Mouse (Mus musculus): ENCODE measurements at regions not wholly inside any gene's neighbourhood (a gene's known extent, or its start where the extent isn't known, plus 50 kb on each side); places are given as distances from the start of the nearest gene placed in this dataset.

DNA sequence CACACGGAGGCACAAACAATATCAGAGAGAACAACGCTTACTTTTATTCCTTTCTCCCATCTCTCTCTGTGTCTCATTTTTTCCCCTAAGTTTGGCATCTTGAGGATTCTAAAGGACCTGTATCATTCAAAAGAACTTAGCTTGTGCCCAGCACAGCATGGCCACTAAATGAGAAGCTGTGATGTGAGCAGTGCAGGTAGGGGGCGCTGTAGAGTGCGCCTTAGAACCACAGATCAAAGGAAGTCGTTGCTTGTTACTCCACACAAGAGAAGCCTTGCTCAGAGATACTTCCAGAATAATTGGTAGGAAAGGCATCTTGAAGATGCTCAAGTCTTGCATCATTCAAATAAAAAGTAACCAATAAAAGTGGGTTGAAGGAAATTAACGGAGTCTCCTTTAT lies 90.4 kb upstream of the Col1a2 start:
- H3K36me3 ChIP-seq (replicated peaks in 1 of 2; ENCODE audit: control insufficient read depth in 1 of 2, insufficient read depth in 1 of 2, low read length in 1 of 2), result no peaks in the 10 kb centered on the region
- H3K79me2 ChIP-seq (replicated peaks; ENCODE audit: control insufficient read depth, extremely low read depth, insufficient read depth, poor library complexity, severe bottlenecking), result no peaks in the 10 kb centered on the region
- dilution Hi-C loops (cut with MboI; ENCODE audit: extremely low pct_ligation_motif_present, extremely low pct_unique_long_range_greater_than_20kb, low sequenced_read_pairs), result no loop called here
- no peak overlapping the region for H3K4me3 ChIP-seq (replicated peaks in 1 of 3; ENCODE audit: low read depth in 2 of 3, low read length in 2 of 3, poor library complexity in 1 of 3)
- no peak overlapping the region for H3K4me2 ChIP-seq (ENCODE audit: insufficient read depth, low read depth, poor library complexity, severe bottlenecking)
- no peak overlapping the region for H3K9ac ChIP-seq (ENCODE audit: insufficient read depth, low read depth)
- H3K9me3 ChIP-seq (replicated peaks; ENCODE audit: low read length), result no peaks in the 10 kb centered on the region
- no peak overlapping the region for H3K27ac ChIP-seq (ENCODE audit: insufficient read depth, low read depth)
- TF ChIP-seq SMC3 (IDR thresholded peaks at IDR 0.05; ENCODE audit: low read depth, low read length) (peak; percentile 61), RAD21 (IDR thresholded peaks at IDR 0.05; ENCODE audit: low read depth, low read length) (peak; percentile 51), EP300 (IDR thresholded peaks at IDR 0.05; ENCODE audit: low read length) (no peak), MEF2A (IDR thresholded peaks at IDR 0.05; ENCODE audit: borderline replicate concordance, low read depth, low read length) (no peak), ZMIZ1 (IDR thresholded peaks at IDR 0.05; ENCODE audit: low read depth, low read length) (no peak), CTCF (conservative IDR thresholded peaks at IDR 0.05 in 1 of 2, IDR thresholded peaks at IDR 0.05 in 1 of 2; ENCODE audit: low read depth in 2 of 2, low read length in 2 of 2) (peak; percentile 81 to 82), MAFK (IDR thresholded peaks at IDR 0.05; ENCODE audit: insufficient replicate concordance, low read length) (no peak), POLR2AphosphoS2 (IDR thresholded peaks at IDR 0.05; ENCODE audit: low read depth, low read length) (no peak), IRF4 (IDR thresholded peaks at IDR 0.05; ENCODE audit: low read depth, low read length) (no peak)
- peak; percentile 78 for DNase-seq (ENCODE audit: extremely low read depth)
- in situ Hi-C loops (cut with MboI; ENCODE audit: low pct_ligation_motif_present, low pct_unique_long_range_greater_than_20kb, low sequenced_read_pairs), result loop anchor here (10.0 kb wide), 1 partner anchor 131 kb away; no protein-coding TSS in a partner anchor
- H3K27me3 ChIP-seq (replicated peaks), result no peaks in the 10 kb centered on the region
- H3K4me1 ChIP-seq (ENCODE audit: control insufficient read depth in 1 of 2, insufficient read depth in 2 of 2), result no peaks in the 10 kb centered on the region

DNA sequence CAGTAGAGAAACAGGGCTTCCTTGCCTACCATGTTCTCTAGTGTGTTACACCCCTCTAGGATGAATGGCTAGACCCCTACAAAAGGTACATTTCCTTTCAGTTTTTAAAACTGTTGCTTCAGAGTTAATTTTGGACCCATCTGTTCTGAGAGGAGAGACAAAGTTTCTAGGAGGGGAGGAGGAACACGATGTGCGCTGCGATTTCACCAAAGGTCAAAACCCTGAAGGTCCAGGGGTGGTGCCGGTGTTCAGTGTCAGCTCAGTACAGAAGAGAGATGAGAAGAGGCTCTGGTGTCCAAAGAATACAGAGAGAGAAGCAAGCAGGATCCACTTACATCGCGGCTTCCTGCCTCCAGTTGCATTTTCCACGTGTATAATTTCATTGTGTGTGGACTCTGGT lies 89.4 kb upstream of the Col1a2 start:
- Histone ChIP-seq H3K27ac (ENCODE audit: insufficient read depth, low read depth) (no peak overlapping the region), H3K27me3 (replicated peaks) (no peaks in the 10 kb centered on the region), H3K4me1 (ENCODE audit: control insufficient read depth in 1 of 2, insufficient read depth in 2 of 2) (peaks cover 0 to 3% of the 10 kb centered on the region in 2 experiments; a peak in 1 of 4 replicates), H3K4me3 (replicated peaks in 1 of 3; ENCODE audit: low read depth in 2 of 3, low read length in 2 of 3, poor library complexity in 1 of 3) (no peak overlapping the region), H3K79me2 (replicated peaks; ENCODE audit: control insufficient read depth, extremely low read depth, insufficient read depth, poor library complexity, severe bottlenecking) (no peaks in the 10 kb centered on the region), H3K36me3 (replicated peaks in 1 of 2; ENCODE audit: control insufficient read depth in 1 of 2, insufficient read depth in 1 of 2, low read length in 1 of 2) (no peaks in the 10 kb centered on the region), H3K9ac (ENCODE audit: insufficient read depth, low read depth) (no peak overlapping the region), H3K9me3 (replicated peaks; ENCODE audit: low read length) (no peaks in the 10 kb centered on the region), H3K4me2 (ENCODE audit: insufficient read depth, low read depth, poor library complexity, severe bottlenecking) (no peak overlapping the region)
- DNase-seq (ENCODE audit: extremely low read depth), result no peak
- dilution Hi-C loops (cut with MboI; ENCODE audit: extremely low pct_ligation_motif_present, extremely low pct_unique_long_range_greater_than_20kb, low sequenced_read_pairs), result no loop called here
- in situ Hi-C loops (cut with MboI; ENCODE audit: low pct_ligation_motif_present, low pct_unique_long_range_greater_than_20kb, low sequenced_read_pairs), result loop anchor here (10.0 kb wide), 1 partner anchor 130 kb away; no protein-coding TSS in a partner anchor
- TF ChIP-seq POLR2AphosphoS2 (IDR thresholded peaks at IDR 0.05; ENCODE audit: low read depth, low read length) (no peak), MYC (IDR thresholded peaks at IDR 0.05; ENCODE audit: low read depth, low read length) (no peak), MAX (IDR thresholded peaks at IDR 0.05; ENCODE audit: low read length) (no peak), JUN (IDR thresholded peaks at IDR 0.05; ENCODE audit: insufficient read depth, low read depth, low read length) (no peak)

DNA sequence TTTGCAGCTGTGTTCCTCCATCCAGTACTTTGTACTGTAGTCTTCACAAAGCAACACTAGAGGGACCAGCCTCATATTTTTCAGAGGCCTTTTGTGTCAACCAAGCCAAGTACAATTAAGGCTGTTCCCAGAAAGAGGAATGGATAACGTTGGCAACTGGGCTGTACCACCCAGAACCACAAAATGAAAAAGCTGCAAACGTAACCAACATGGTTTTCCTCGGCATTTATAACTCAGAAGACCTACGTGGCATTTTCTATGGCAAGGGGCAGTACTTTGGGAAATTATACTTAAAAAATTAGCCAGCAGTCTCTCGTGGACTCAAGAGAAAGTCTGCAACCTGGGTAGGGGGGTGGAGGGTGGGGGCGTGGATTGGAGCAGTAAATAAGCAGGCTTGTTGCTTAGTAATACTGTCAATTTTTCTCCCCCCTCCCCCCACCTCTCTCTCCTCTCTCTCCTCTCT lies 87.3 kb upstream of the Col1a2 start:
- Histone ChIP-seq H3K9ac (ENCODE audit: insufficient read depth, low read depth) (no peak overlapping the region), H3K4me2 (ENCODE audit: insufficient read depth, low read depth, poor library complexity, severe bottlenecking) (no peak overlapping the region), H3K27me3 (replicated peaks) (no peaks in the 10 kb centered on the region), H3K4me3 (replicated peaks in 1 of 3; ENCODE audit: low read depth in 2 of 3, low read length in 2 of 3, poor library complexity in 1 of 3) (no peak overlapping the region), H3K9me3 (replicated peaks; ENCODE audit: low read length) (no peaks in the 10 kb centered on the region), H3K4me1 (ENCODE audit: control insufficient read depth in 1 of 2, insufficient read depth in 2 of 2) (peaks cover 0 to 3% of the 10 kb centered on the region in 2 experiments; a peak in 1 of 4 replicates), H3K79me2 (replicated peaks; ENCODE audit: control insufficient read depth, extremely low read depth, insufficient read depth, poor library complexity, severe bottlenecking) (no peaks in the 10 kb centered on the region), H3K36me3 (replicated peaks in 1 of 2; ENCODE audit: control insufficient read depth in 1 of 2, insufficient read depth in 1 of 2, low read length in 1 of 2) (no peaks in the 10 kb centered on the region), H3K27ac (ENCODE audit: insufficient read depth, low read depth) (no peak overlapping the region)
- dilution Hi-C loops (cut with MboI; ENCODE audit: extremely low pct_ligation_motif_present, extremely low pct_unique_long_range_greater_than_20kb, low sequenced_read_pairs) (no loop called here), in situ Hi-C loops (cut with MboI; ENCODE audit: low pct_ligation_motif_present, low pct_unique_long_range_greater_than_20kb, low sequenced_read_pairs) (loop anchor here (10.0 kb wide), 1 partner anchor 128 kb away; no protein-coding TSS in a partner anchor)
- TF ChIP-seq USF1 (IDR thresholded peaks at IDR 0.05; ENCODE audit: low read depth, low read length) (no peak), USF2 (conservative IDR thresholded peaks at IDR 0.05; ENCODE audit: low read depth, low read length) (no peak), BHLHE40 (IDR thresholded peaks at IDR 0.05; ENCODE audit: low read depth, low read length) (no peak), HCFC1 (IDR thresholded peaks at IDR 0.05; ENCODE audit: low read depth, low read length) (no peak), PAX5 (IDR thresholded peaks at IDR 0.05; ENCODE audit: low read length) (no peak), MAX (IDR thresholded peaks at IDR 0.05; ENCODE audit: low read length) (no peak), CHD1 (IDR thresholded peaks at IDR 0.05; ENCODE audit: low read depth, low read length) (no peak), RAD21 (IDR thresholded peaks at IDR 0.05; ENCODE audit: low read depth, low read length) (peak; percentile 33), CTCF (conservative IDR thresholded peaks at IDR 0.05 in 1 of 2, IDR thresholded peaks at IDR 0.05 in 1 of 2; ENCODE audit: low read depth in 2 of 2, low read length in 2 of 2) (peak in 1 of 2 experiments; percentile 45; a peak in 2 of 4 replicates), SMC3 (IDR thresholded peaks at IDR 0.05; ENCODE audit: low read depth, low read length) (peak; percentile 9; the same call in 1 of the 2 replicates)
- DNase-seq (ENCODE audit: extremely low read depth), result no peak

Data from CH12.LX (cell line).